Mouse (Mus musculus): Measurements from ENCODE around the gene Ranbp9.

Ranbp9 gene

GRCm38 (mm10) chr13:43480957-43481858, at the start of gene Ranbp9:
Ranbp9 (minus strand) TSS chr13:43481282.
- no peak for DNase-seq (ENCODE audit: low read depth, low spot score)

- DNase-seq (ENCODE audit: low read depth, low spot score): no peak
Measured at GRCm38 (mm10) chr13:43530129-43530831, 49.2 kb upstream of the Ranbp9 start.

DNA sequence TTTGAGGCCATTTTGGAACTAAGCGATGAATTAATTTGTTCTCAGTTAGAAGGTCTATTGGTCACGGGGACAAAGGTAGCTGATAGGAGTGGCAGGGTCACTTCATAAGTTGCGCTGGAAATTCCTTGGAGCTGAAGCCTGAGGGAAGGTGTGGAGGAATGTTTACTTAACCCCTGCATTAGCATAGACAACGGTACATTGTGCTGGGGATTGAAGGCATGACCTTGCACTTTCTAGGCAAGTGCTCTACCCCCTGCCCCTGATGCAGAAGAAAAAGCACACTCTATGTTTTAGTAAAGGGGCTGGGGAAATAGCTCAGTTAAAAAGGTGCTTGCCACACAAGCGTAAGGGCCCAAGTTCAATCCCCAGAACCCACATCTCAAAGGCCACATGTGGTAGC, 45.2 kb upstream of the Ranbp9 start:
- no peak for DNase-seq (ENCODE audit: low read depth, low spot score)

GRCm38 (mm10) chr13:43525363-43526134, 44.5 kb upstream of the Ranbp9 start:
- DNase-seq (ENCODE audit: low read depth, low spot score): peak; percentile 89

DNA sequence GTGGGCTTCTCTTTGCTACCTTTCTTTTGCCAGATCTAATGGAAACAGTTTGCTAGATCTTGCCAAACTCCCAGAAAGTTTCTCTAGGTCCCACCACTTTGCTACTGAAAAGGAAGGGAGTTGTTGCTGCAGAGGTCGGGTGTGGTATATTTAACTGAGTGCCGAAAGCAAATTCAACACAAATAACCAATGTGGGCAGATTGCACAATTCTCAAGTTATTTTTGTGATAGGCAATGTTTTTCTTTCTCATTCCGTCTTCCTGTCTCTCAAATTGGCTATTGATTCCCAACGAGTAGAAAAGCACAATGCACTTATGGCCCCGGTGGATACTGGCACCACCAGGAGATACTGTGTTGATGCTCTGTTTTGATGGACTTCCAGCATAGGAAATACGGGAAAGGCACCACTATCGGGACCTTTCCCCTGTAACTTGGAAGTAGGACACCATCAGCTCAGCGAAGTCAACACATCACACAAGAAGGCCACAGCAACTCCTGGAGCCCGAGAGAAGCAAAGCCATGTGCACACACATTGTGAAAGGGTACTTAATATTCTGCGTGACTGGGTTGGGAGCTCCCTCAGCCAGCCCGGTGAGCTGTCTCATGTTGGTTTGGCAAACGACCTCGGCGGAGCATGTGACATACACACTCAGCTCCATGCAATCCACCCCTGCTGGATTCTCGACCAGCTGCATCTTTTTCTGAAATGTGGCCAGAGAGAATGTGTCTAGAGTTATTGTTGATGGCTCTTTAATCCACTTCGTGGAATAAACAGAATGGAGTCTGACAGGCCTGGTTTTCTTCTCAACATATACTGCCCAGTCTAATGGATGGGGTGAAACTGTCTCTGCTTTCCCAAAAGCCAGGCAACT, 43.6 kb upstream of the Ranbp9 start:
- no peak for DNase-seq (ENCODE audit: low read depth, low spot score)

- no peak for DNase-seq (ENCODE audit: low read depth, low spot score)
Measured at GRCm38 (mm10) chr13:43523906-43524480, 42.9 kb upstream of the Ranbp9 start.

DNA sequence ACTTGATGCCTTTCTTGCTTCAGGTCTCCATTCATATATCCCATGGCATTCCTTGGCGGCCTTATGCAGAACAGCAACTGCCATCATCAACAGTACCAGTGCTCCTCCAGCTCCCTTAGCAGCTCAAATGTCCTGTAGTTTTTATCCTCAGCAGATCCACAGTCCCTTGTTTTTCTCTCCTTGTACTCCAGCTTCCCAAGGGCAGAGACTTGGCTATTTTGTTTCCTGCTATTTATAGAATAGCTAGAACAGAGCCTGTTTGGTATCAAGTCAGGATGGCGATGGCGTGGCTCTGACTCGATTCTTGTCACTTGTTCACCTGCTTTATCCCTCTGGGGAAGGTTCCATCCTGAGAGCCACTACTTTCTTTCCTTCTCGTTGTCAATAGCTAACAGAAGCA, 40.9 kb upstream of the Ranbp9 start:
- no peak for DNase-seq (ENCODE audit: low read depth, low spot score)

DNA sequence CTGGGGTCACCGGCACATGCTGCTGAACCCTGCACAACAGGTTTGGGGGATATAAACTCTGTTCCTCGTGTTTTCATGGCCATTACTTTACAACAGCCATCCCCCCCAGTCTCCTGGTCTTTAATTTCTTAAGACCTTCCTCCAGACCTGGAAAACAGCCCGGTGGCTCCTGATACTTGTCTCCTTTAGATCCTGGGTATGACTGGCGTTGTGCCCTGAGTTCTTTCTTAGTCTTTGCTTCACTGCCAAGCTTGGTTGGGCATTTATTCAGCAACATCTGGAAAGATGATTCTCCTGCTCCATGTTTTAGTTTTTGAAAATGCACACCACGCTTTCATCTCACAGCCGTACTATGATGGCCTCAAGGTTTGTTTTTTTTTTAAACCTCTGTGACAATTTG, 38.2 kb upstream of the Ranbp9 start:
- no peak for DNase-seq (ENCODE audit: low read depth, low spot score)

- no peak for DNase-seq (ENCODE audit: low read depth, low spot score)
Measured at GRCm38 (mm10) chr13:43517371-43517770, 36.3 kb upstream of the Ranbp9 start.

- no peak for DNase-seq (ENCODE audit: low read depth, low spot score)
Measured at GRCm38 (mm10) chr13:43516931-43517330, 35.8 kb upstream of the Ranbp9 start.

GRCm38 (mm10) chr13:43516119-43516518, 35.0 kb upstream of the Ranbp9 start:
- peak; percentile 88 for DNase-seq (ENCODE audit: low read depth, low spot score)

GRCm38 (mm10) chr13:43514950-43515358, 33.9 kb upstream of the Ranbp9 start:
- DNase-seq (ENCODE audit: low read depth, low spot score): no peak

- DNase-seq (ENCODE audit: low read depth, low spot score): no peak
Measured at GRCm38 (mm10) chr13:43512736-43513135, 31.7 kb upstream of the Ranbp9 start.

DNA sequence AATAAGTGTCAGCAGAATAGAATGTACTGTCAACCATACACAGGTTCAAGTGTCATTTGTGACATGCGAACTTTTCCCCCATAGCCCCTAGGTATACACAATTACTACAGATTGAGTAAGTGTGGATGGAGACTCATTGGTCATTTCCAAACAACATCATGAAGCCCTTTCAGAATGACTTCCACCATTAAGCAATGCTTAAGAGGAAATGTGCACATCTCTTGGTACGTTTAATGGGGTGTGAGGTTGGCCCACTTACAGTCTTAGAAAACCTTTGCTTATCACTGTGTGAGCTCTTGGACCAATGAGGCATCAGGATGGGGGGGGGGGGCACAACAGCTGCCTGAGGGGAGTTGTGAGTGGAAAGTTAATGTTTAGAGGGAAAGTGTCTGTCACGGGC, 24.7 kb upstream of the Ranbp9 start:
- no peak for DNase-seq (ENCODE audit: low read depth, low spot score)

GRCm38 (mm10) chr13:43503395-43503850, 22.3 kb upstream of the Ranbp9 start:
- no peak for DNase-seq (ENCODE audit: low read depth, low spot score)

DNA sequence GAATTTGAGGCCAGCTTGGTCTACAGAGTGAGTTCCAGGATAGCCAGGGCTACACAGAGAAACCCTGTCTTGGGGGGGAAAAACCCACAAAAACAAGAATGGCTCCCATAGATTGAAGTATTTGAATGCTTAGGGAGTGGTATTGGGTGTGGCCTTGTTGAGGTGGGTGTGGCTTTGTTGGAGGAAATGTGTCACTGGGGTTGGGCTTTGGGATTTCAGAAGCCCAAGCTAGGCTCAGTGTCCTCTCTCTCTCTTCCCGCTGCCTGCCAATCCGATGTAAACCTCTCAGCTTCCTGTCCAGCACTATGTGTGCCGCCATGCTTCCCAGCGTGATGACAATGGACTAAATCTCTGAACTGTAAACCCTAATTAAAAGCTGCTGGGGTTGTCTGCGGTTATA, 20.5 kb upstream of the Ranbp9 start:
- no peak for DNase-seq (ENCODE audit: low read depth, low spot score)

GRCm38 (mm10) chr13:43500483-43500850, 19.4 kb upstream of the Ranbp9 start:
- no peak for DNase-seq (ENCODE audit: low read depth, low spot score)

DNA sequence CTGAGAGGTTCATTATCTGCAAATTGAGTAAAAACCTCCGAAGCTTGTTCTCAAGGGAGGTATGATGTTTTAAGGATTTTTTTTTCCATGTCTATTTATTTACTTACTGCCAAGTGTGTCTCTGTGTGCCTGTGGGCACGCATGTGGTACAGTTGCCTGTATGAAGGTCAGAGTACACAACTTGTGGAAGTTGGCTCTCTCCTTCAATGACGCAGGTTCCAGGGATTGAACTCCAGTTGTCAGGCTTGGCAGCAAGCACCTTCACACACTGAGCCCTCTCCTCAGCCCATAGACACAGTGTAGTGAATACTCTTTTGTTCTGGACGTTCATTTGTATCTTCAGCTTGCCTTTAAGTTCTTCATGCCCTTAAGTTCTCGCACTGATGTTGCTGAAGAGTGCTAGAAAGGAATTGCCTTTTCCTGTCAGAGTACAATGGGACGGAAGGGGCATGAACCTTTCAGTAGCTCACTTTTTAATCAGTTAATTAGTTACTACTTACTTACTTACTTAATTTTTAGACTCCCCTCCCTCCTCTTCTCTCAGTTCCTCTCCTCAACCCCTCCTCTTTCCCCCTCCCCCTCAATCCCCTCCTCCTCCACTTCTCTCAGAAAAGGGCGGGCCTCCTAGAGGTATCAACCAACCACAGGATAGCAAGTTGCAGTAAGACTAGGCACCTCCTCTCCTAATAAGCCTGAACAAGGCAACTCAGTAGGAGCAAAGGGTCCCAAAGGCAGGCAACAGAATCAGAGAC, 18.8 kb upstream of the Ranbp9 start:
- no peak for DNase-seq (ENCODE audit: low read depth, low spot score)

GRCm38 (mm10) chr13:43498849-43499248, 17.8 kb upstream of the Ranbp9 start:
- peak; percentile 69 for DNase-seq (ENCODE audit: low read depth, low spot score)

DNA sequence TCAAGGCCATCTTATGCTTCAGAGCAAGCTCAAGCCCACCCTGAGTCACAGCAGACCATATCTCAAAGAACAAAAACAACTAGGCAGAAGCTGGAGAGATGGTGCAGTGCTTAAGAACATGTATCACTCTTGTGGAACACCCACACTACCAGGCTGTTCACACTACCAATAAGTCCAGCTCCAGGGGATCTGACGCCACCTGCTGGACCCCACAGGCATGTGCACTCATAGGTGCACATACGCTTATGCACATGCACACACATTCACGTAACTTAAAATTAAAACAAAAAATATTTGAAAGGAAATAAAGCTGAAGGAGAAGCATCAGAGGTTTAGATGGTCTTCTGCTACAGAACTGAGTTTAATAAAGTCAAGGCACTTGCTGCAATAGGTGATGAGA, 16.7 kb upstream of the Ranbp9 start:
- DNase-seq (ENCODE audit: low read depth, low spot score): no peak

Data from telencephalon, adult 2 months (tissue).